Mouse (Mus musculus): ENCODE data around the gene Slc35a2. TPM values are rescaled to one million over a fixed set of nuclear protein-coding genes. Genes with fewer than 3 reads are reported as not detected.

Slc35a2 gene
- polyA plus RNA-seq, 1 experiment from 2014 or later: 23.6 TPM

Other genes starting within 250 kb of the Slc35a2 start
- gene Syp, start 245.6 kb upstream of the Slc35a2 start, polyA plus RNA-seq (2014; fragmentation: Nextera tagmentation; extraction: Ambion mirVana): 81.4 and 149 TPM in 2 replicates
- gene Prickle3, start 226.8 kb upstream of the Slc35a2 start, polyA plus RNA-seq (2014; fragmentation: Nextera tagmentation; extraction: Ambion mirVana): 1.3 and 2.0 TPM in 2 replicates
- gene Plp2, start 212.6 kb upstream of the Slc35a2 start, polyA plus RNA-seq (2014; fragmentation: Nextera tagmentation; extraction: Ambion mirVana): 12.5 and 23.2 TPM in 2 replicates
- gene Magix, start 202.8 kb upstream of the Slc35a2 start, polyA plus RNA-seq (2014; fragmentation: Nextera tagmentation; extraction: Ambion mirVana): 0.20 TPM in 1 of 2 replicates, not detected in the other
- 50.0 and 55.7 TPM in 2 replicates for gene Gpkow, start 186.9 kb upstream of the Slc35a2 start, polyA plus RNA-seq (2014; fragmentation: Nextera tagmentation; extraction: Ambion mirVana)
- 22.3 and 23.6 TPM in 2 replicates for gene Wdr45, start 169.7 kb upstream of the Slc35a2 start, polyA plus RNA-seq (2014; fragmentation: Nextera tagmentation; extraction: Ambion mirVana)
- 0.47 and 2.9 TPM in 2 replicates for gene Gm45208, start 161.8 kb upstream of the Slc35a2 start, polyA plus RNA-seq (2014; fragmentation: Nextera tagmentation; extraction: Ambion mirVana)
- gene Praf2, start 155.6 kb upstream of the Slc35a2 start, polyA plus RNA-seq (2014; fragmentation: Nextera tagmentation; extraction: Ambion mirVana): 137 and 147 TPM in 2 replicates
- 55.9 and 57.1 TPM in 2 replicates for gene Ccdc120, start 133.1 kb upstream of the Slc35a2 start, polyA plus RNA-seq (2014; fragmentation: Nextera tagmentation; extraction: Ambion mirVana)
- 16.6 and 23.8 TPM in 2 replicates for gene Tfe3, start 121.5 kb upstream of the Slc35a2 start, polyA plus RNA-seq (2014; fragmentation: Nextera tagmentation; extraction: Ambion mirVana)
- gene Gripap1, start 94.3 kb upstream of the Slc35a2 start, polyA plus RNA-seq (2014; fragmentation: Nextera tagmentation; extraction: Ambion mirVana): 57.3 and 74.5 TPM in 2 replicates
- 5.8 and 7.7 TPM in 2 replicates for gene Kcnd1, start 61.7 kb upstream of the Slc35a2 start, polyA plus RNA-seq (2014; fragmentation: Nextera tagmentation; extraction: Ambion mirVana)
- 26.8 and 28.1 TPM in 2 replicates for gene Otud5, start 42.7 kb upstream of the Slc35a2 start, polyA plus RNA-seq (2014; fragmentation: Nextera tagmentation; extraction: Ambion mirVana)
- 20.7 and 22.9 TPM in 2 replicates for gene Pim2, start 5.8 kb upstream of the Slc35a2 start, polyA plus RNA-seq (2014; fragmentation: Nextera tagmentation; extraction: Ambion mirVana)
- gene Pqbp1, start 15.2 kb downstream of the Slc35a2 start, polyA plus RNA-seq (2014; fragmentation: Nextera tagmentation; extraction: Ambion mirVana): 184 and 191 TPM in 2 replicates
- 146 and 167 TPM in 2 replicates for gene Timm17b, start 15.3 kb downstream of the Slc35a2 start, polyA plus RNA-seq (2014; fragmentation: Nextera tagmentation; extraction: Ambion mirVana)
- gene Gm10491, start 23.8 kb downstream of the Slc35a2 start, polyA plus RNA-seq (2014; fragmentation: Nextera tagmentation; extraction: Ambion mirVana): not detected in 2 replicates
- gene Gm10490, start 25.5 kb downstream of the Slc35a2 start, polyA plus RNA-seq (2014; fragmentation: Nextera tagmentation; extraction: Ambion mirVana): not detected in 2 replicates
- 245 and 258 TPM in 2 replicates for gene Pcsk1n, start 35.8 kb downstream of the Slc35a2 start, polyA plus RNA-seq (2014; fragmentation: Nextera tagmentation; extraction: Ambion mirVana)
- not detected in 2 replicates for gene Eras, start 44.6 kb downstream of the Slc35a2 start, polyA plus RNA-seq (2014; fragmentation: Nextera tagmentation; extraction: Ambion mirVana)
- gene Hdac6, start 63.9 kb downstream of the Slc35a2 start, polyA plus RNA-seq (2014; fragmentation: Nextera tagmentation; extraction: Ambion mirVana): 56.8 and 59.1 TPM in 2 replicates
- gene Gata1, start 94.0 kb downstream of the Slc35a2 start, polyA plus RNA-seq (2014; fragmentation: Nextera tagmentation; extraction: Ambion mirVana): not detected in 2 replicates
- 0.43 and 1.2 TPM in 2 replicates for gene Glod5, start 134.5 kb downstream of the Slc35a2 start, polyA plus RNA-seq (2014; fragmentation: Nextera tagmentation; extraction: Ambion mirVana)
- gene Suv39h1, start 190.7 kb downstream of the Slc35a2 start, polyA plus RNA-seq (2014; fragmentation: Nextera tagmentation; extraction: Ambion mirVana): 37.2 and 38.2 TPM in 2 replicates
- 0.12 and 0.28 TPM in 2 replicates for gene Was, start 206.5 kb downstream of the Slc35a2 start, polyA plus RNA-seq (2014; fragmentation: Nextera tagmentation; extraction: Ambion mirVana)
- gene Wdr13, start 248.9 kb downstream of the Slc35a2 start, polyA plus RNA-seq (2014; fragmentation: Nextera tagmentation; extraction: Ambion mirVana): 63.7 and 66.9 TPM in 2 replicates